Mouse (Mus musculus): ENCODE results near the gene Pigv.

GRCm38 (mm10) chr4:133630326-133630920, 42.0 kb downstream of the Pigv start:
- TF ChIP-seq CHD1 (IDR thresholded peaks at IDR 0.05; ENCODE audit: low read depth, low read length) (no peak), EP300 (IDR thresholded peaks at IDR 0.05; ENCODE audit: low read length) (no peak), NELFE (IDR thresholded peaks at IDR 0.05; ENCODE audit: low read depth, low read length) (no peak), MXI1 (IDR thresholded peaks at IDR 0.05; ENCODE audit: low read depth, low read length) (no peak), RCOR1 (conservative IDR thresholded peaks at IDR 0.05; ENCODE audit: low read depth, low read length) (no peak), SIN3A (IDR thresholded peaks at IDR 0.05; ENCODE audit: low read length) (no peak)

Data from CH12.LX (cell line).